Mouse (Mus musculus) myocyte (in vitro differentiated cells): Measurements from ENCODE around the gene Slco4a1. TPM values are rescaled to one million over a fixed set of nuclear protein-coding genes. Genes with fewer than 3 reads are reported as not detected.

Source experiments
- H3K27me3 ChIP-seq: one replicate; pipeline ENCODE4 v1.6.1; 2011; ENCODE audit not compliant: control insufficient read depth, insufficient read depth, insufficient read length
- H3K36me3 ChIP-seq: one replicate; pipeline ENCODE4 v1.6.1; 2011; ENCODE audit not compliant: control insufficient read depth, insufficient read depth
- H3K4me2 ChIP-seq: one replicate; pipeline ENCODE4 v1.6.1; 2011; ENCODE audit warnings: low read depth, control low read depth
- H3K4me3 ChIP-seq: one replicate; pipeline ENCODE4 v1.5.1; 2011; ENCODE audit warnings: mild to moderate bottlenecking, control low read depth, moderate library complexity
- H3K79me2 ChIP-seq: one replicate; pipeline ENCODE4 v1.6.1; 2011; ENCODE audit not compliant: control insufficient read depth, insufficient read depth
- H3ac ChIP-seq: one replicate; pipeline ENCODE4 v1.6.1; 2011; ENCODE audit not compliant: control insufficient read depth, insufficient read length
- CEBPB ChIP-seq: IDR thresholded peaks from 2 replicates; pipeline ENCODE4 v1.6.1; 2011; ENCODE audit warnings: mild to moderate bottlenecking, moderate library complexity; ENCODE audit not compliant: poor library complexity, insufficient read depth, severe bottlenecking
- E2F4 ChIP-seq: IDR thresholded peaks from one replicate; pipeline ENCODE4 v1.6.1; 2011; ENCODE audit warnings: mild to moderate bottlenecking, control low read depth, moderate library complexity; ENCODE audit not compliant: insufficient read depth
- MAX ChIP-seq: IDR thresholded peaks from one replicate; pipeline ENCODE4 v1.6.1; 2011; ENCODE audit warnings: low read depth, mild to moderate bottlenecking, control low read depth
- MYOD1 ChIP-seq, 3 experiments: IDR thresholded peaks; one replicate each; pipeline ENCODE4 v1.6.1; 2011; ENCODE audit warnings: control low read depth in 2 of 3, low read depth in 2 of 3, mild to moderate bottlenecking in 2 of 3, moderate library complexity in 1 of 3; ENCODE audit not compliant: insufficient read length in 2 of 3, control insufficient read depth in 1 of 3
- MYOG ChIP-seq, 3 experiments: IDR thresholded peaks; one replicate each; pipeline ENCODE4 v1.6.1; 2011; ENCODE audit warnings: control low read depth in 2 of 3, low read depth in 2 of 3, mild to moderate bottlenecking in 2 of 3; ENCODE audit not compliant: insufficient read length in 2 of 3, control insufficient read depth in 1 of 3, insufficient read depth in 1 of 3
- POLR2A ChIP-seq: IDR thresholded peaks from one replicate; pipeline ENCODE4 v1.6.1; 2011; ENCODE audit warnings: low read depth, mild to moderate bottlenecking, control low read depth, moderate library complexity; ENCODE audit not compliant: insufficient read length
- POLR2AphosphoS2 ChIP-seq: IDR thresholded peaks from one replicate; pipeline ENCODE4 v1.6.1; 2011; ENCODE audit warnings: low read depth, control low read depth; ENCODE audit not compliant: insufficient read length
- REST ChIP-seq: IDR thresholded peaks from one replicate; pipeline ENCODE4 v1.6.1; 2011; ENCODE audit warnings: mild to moderate bottlenecking, control low read depth, moderate library complexity; ENCODE audit not compliant: insufficient read depth, insufficient read length
- SRF ChIP-seq: IDR thresholded peaks from one replicate; pipeline ENCODE4 v1.6.1; 2011; ENCODE audit warnings: low read depth; ENCODE audit not compliant: control insufficient read depth, insufficient read length
- TCF12 ChIP-seq: IDR thresholded peaks from one replicate; pipeline ENCODE4 v1.6.1; 2011; ENCODE audit warnings: mild to moderate bottlenecking, control low read depth; ENCODE audit not compliant: poor library complexity, insufficient read depth, severe bottlenecking
- TCF3 ChIP-seq: IDR thresholded peaks from one replicate; pipeline ENCODE4 v1.6.1; 2011; ENCODE audit warnings: low read depth, control low read depth; ENCODE audit not compliant: insufficient read length
- USF1 ChIP-seq: IDR thresholded peaks from one replicate; pipeline ENCODE4 v1.6.1; 2011; ENCODE audit warnings: low read depth, mild to moderate bottlenecking, control low read depth, moderate library complexity
- polyA plus RNA-seq: library from polyadenylated mRNA; unstranded; fragments of >200 nt; fragmentation: generic; extraction: Trizol; gene quantifications from one replicate; pipeline ENCODE4 v1.2.1, GENCODE M21; 2012; ENCODE audit warnings: missing spikeins

The Slco4a1 gene
- polyA plus RNA-seq, 1 experiment, result 0.18 TPM

DNA sequence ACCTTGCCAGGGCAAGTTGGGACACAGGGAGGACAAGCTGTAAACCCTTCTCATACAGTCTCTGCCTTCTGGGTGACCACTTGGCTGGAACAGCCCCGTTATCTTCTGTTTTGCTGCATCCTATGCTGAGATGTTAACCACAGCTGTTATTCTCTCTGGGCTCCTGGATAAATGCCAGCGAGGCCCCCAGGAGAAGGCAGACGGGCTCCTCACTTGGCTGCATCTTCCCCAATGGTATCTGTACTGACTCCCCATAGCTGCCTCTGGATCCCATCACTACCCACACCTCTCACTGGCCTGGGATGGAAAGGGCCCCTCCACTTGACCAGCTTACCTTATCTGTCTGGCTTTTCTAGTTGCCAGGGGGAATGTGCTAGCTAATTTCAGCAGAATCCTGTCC is 57.0 kb downstream of the Slco4a1 start:
- Histone ChIP-seq H3K4me2 (no peak overlapping the region), H3K36me3 (no peaks in the 10 kb centered on the region), H3K4me3 (no peak overlapping the region), H3ac (no peak overlapping the region), H3K79me2 (no peaks in the 10 kb centered on the region), H3K27me3 (peaks cover 4% of the 10 kb centered on the region)
- TF ChIP-seq TCF3 (no peak), SRF (no peak), E2F4 (no peak), MYOD1 (IDR thresholded peaks at IDR 0.05; ENCODE audit: control insufficient read depth in 1 of 3, insufficient read length in 2 of 3, low read depth in 2 of 3) (no peak), POLR2A (no peak), MAX (no peak), POLR2AphosphoS2 (no peak), USF1 (no peak), CEBPB (no peak), MYOG (IDR thresholded peaks at IDR 0.05; ENCODE audit: control insufficient read depth in 1 of 3, insufficient read depth in 1 of 3, insufficient read length in 2 of 3, low read depth in 2 of 3) (no peak)

GRCm38 (mm10) chr2:180513835-180514234 is 57.8 kb downstream of the Slco4a1 start:
- Histone ChIP-seq H3K4me2 (no peak overlapping the region), H3K36me3 (no peaks in the 10 kb centered on the region), H3ac (no peak overlapping the region), H3K79me2 (no peaks in the 10 kb centered on the region), H3K4me3 (no peak overlapping the region), H3K27me3 (peaks cover 4% of the 10 kb centered on the region)
- no peak for TF ChIP-seq MYOD1 (IDR thresholded peaks at IDR 0.05; ENCODE audit: control insufficient read depth in 1 of 3, insufficient read length in 2 of 3, low read depth in 2 of 3)
- no peak for TF ChIP-seq CEBPB
- TF ChIP-seq MAX, result no peak

DNA sequence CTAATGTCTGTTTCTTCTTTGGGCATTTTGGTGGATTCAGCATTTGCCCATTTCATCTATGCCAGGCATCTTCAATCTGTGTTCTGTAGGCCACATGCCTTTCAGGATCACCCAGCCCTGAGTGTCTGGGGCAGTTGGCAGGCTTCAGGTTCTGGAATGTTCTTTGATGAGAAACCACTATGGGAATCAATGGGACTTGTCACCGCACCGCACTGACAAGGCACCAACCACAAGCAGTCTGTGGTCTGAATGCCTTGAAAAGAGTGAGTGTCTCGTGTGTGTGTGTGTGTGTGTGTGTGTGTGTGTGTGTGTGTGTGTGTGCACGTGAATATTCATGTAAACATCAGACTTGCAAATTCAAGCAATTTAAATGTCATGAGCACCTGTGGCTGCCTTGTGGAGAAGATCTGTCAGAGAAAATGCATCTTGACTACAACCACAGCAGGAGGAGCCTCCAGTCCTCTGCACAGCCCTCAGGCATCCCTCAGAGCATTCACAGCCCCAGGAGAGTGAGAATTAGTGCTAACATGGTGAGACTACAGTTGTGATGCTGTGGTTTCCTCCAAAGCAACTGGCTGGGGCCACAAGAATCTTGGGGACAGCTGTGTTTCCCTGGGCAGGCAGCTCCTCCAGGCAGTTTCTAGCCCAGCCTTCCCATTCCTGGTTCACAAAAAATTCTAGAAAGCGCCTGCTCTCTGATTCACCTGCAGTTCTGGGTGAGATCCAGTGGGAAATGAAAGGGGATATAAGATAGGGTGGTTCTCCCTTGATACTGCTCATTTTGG is 65.6 kb downstream of the Slco4a1 start:
- H3K4me2 ChIP-seq, result no peak overlapping the region
- TF ChIP-seq POLR2AphosphoS2 (no peak), POLR2A (no peak), MYOD1 (IDR thresholded peaks at IDR 0.05; ENCODE audit: control insufficient read depth in 1 of 3, insufficient read length in 2 of 3, low read depth in 2 of 3) (peak in 2 of 3 experiments; percentile 35 to 51), E2F4 (no peak), TCF12 (peak; percentile 4), MAX (no peak), TCF3 (peak; percentile 51), REST (no peak), MYOG (IDR thresholded peaks at IDR 0.05; ENCODE audit: control insufficient read depth in 1 of 3, insufficient read depth in 1 of 3, insufficient read length in 2 of 3, low read depth in 2 of 3) (peak; percentile 74 to 88 (median 75))
- no peaks in the 10 kb centered on the region for H3K36me3 ChIP-seq
- H3K79me2 ChIP-seq, result no peaks in the 10 kb centered on the region
- H3K27me3 ChIP-seq, result peaks cover 27% of the 10 kb centered on the region
- no peak overlapping the region for H3K4me3 ChIP-seq
- H3ac ChIP-seq, result no peak overlapping the region

DNA sequence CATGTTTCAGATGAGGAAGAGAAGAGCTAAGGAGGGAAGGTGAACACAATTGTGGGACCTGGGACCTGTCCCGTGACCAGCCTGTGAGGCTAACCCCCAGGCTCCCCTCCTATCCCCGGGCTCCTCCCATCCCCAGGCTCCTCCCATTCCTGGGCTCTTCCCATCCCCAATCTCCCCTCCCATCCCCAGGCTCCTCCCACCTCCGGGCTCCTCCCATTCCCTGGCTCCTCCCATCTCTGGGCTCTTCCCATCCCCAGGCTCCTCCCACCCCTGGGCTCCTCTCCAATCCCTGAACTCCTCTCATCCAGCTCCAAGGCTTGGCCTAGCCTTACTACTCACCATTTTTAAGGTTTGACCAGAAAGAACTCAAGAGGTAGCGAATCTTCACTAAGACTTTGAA is 66.8 kb downstream of the Slco4a1 start:
- Histone ChIP-seq H3K36me3 (no peaks in the 10 kb centered on the region), H3K79me2 (no peaks in the 10 kb centered on the region), H3K4me2 (no peak overlapping the region), H3K4me3 (no peak overlapping the region), H3K27me3 (peaks cover 39% of the 10 kb centered on the region), H3ac (no peak overlapping the region)
- TF ChIP-seq MAX, result no peak
- no peak for TF ChIP-seq MYOD1 (IDR thresholded peaks at IDR 0.05; ENCODE audit: control insufficient read depth in 1 of 3, insufficient read length in 2 of 3, low read depth in 2 of 3)
- no peak for TF ChIP-seq CEBPB
- no peak for TF ChIP-seq POLR2AphosphoS2
- TF ChIP-seq TCF12, result no peak
- no peak for TF ChIP-seq TCF3
- no peak for TF ChIP-seq USF1
- no peak for TF ChIP-seq REST
- TF ChIP-seq POLR2A, result no peak
- TF ChIP-seq MYOG (IDR thresholded peaks at IDR 0.05; ENCODE audit: control insufficient read depth in 1 of 3, insufficient read depth in 1 of 3, insufficient read length in 2 of 3, low read depth in 2 of 3), result no peak
- no peak for TF ChIP-seq E2F4
- TF ChIP-seq SRF, result no peak

Other genes with a start within 250 kb of the Slco4a1 start
- 80.8 TPM for gene Lama5, start 230.4 kb upstream of the Slco4a1 start, polyA plus RNA-seq
- gene Rps21, start 198.9 kb upstream of the Slco4a1 start, polyA plus RNA-seq, result 3,913 TPM
- 6.8 TPM for gene Cables2, start 182.7 kb upstream of the Slco4a1 start, polyA plus RNA-seq
- gene Rbbp8nl, start 166.4 kb upstream of the Slco4a1 start, polyA plus RNA-seq, result not detected
- gene Gata5, start 121.5 kb upstream of the Slco4a1 start, polyA plus RNA-seq, result not detected
- not detected for gene Ntsr1, start 43.7 kb downstream of the Slco4a1 start, polyA plus RNA-seq
- 17.9 TPM for gene Mrgbp, start 125.1 kb downstream of the Slco4a1 start, polyA plus RNA-seq
- 81.8 TPM for gene Ogfr, start 133.0 kb downstream of the Slco4a1 start, polyA plus RNA-seq
- gene Col9a3, start 141.5 kb downstream of the Slco4a1 start, polyA plus RNA-seq, result 0.22 TPM
- not detected for gene Tcfl5, start 186.5 kb downstream of the Slco4a1 start, polyA plus RNA-seq